ENCODE assay signal across 8 mouse cellular contexts in the genomic region with DNA sequence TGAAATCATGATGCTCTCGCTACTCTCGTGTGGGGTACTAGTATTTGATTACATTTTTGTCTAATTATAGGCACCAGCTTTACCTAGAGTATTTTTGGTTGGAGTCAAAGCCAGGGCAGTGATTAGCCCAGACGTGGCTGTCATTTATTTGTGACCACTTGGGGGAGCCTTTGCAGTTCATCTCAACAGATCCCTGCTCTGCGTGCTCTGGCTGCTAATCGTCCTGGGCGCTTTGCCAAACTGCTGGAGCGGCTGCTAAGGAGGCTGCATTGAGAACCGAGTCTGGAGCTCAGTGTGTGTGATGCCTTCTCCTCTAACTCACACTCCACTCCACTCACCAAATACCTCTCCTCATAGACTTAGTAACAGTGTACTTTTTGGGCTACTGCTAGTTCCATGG. TPM values are rescaled to one million over a fixed set of nuclear protein-coding genes. Genes with fewer than 3 reads are reported as not detected.
DNase-seq lines count a peak whose midpoint lies in the region; ATAC-seq lines count a peak whose summit lies in the region.

No protein-coding gene starts in this region.

- WGBS in intestine, embryonic 15.5 days, result under 1% methylated on average over 8 of the region's 8 CpGs

- no peaks in the 10 kb centered on the region for H3K9me3 ChIP-seq in intestine, embryonic 15.5 days

- H3K4me2 ChIP-seq in intestine, embryonic 15.5 days (replicated peaks), result 0 out of 2 replicates have a peak overlapping the region, but pooled peaks have one; percentile 3

- intact Hi-C loops in left cerebral cortex, postnatal 14 days (cut with DNase I), result loop anchor here (5.0 kb wide), 3 partner anchors 180 to 425 kb away; no protein-coding TSS in a partner anchor

- no peak overlapping the region for H3K27ac ChIP-seq in intestine, embryonic 15.5 days

- DNase-seq in adrenal gland, adult 18-20 months (ENCODE audit: low spot score in 2 of 2), result peak; percentile 89 to 93
- peak; percentile 89 for DNase-seq in embryo, embryonic 11.5 days (ENCODE audit: low read depth, low spot score)
- peak; percentile 92 to 98 for DNase-seq in gastrocnemius, postnatal 4 days (ENCODE audit: low spot score in 2 of 2)
- DNase-seq in left cerebral cortex, postnatal 14 days (ENCODE audit: low spot score in 2 of 2), result peak; percentile 96 to 97
- peak; percentile 92 for DNase-seq in mesoderm, embryonic 11.5 days (ENCODE audit: low read depth, low spot score)
- peak; percentile 89 for DNase-seq in right cerebral cortex, postnatal 25 days
- DNase-seq in urinary bladder, postnatal 36 days (ENCODE audit: low spot score in 2 of 2), result peak; percentile 86 to 95

- H3K4me1 ChIP-seq in intestine, embryonic 15.5 days (replicated peaks), result no peaks in the 10 kb centered on the region

- peak; percentile 67 for ATAC-seq in intestine, embryonic 15.5 days

- H3K4me3 ChIP-seq in intestine, embryonic 15.5 days (replicated peaks), result no peak overlapping the region

- H3K27me3 ChIP-seq in intestine, embryonic 15.5 days (replicated peaks), result no peaks in the 10 kb centered on the region

- no peaks in the 10 kb centered on the region for H3K36me3 ChIP-seq in intestine, embryonic 15.5 days

- no peak overlapping the region for H3K9ac ChIP-seq in intestine, embryonic 15.5 days

RNA-seq across cellular contexts. Expression of a gene that starts 2.7 kb away (rescaled TPM):
- 10 to 100 TPM; 26.5 to 30.8 TPM for total RNA-seq in adrenal gland, adult 18-20 months (2021)
- 100 to 1,000 TPM; 126 to 157 TPM for total RNA-seq in gastrocnemius, postnatal 4 days (2021)
- 56.2 and 64.5 TPM in 2 replicates for polyA plus RNA-seq in intestine, embryonic 15.5 days (2015; fragmentation: Nextera tagmentation; extraction: Ambion mirVana)
- total RNA-seq in left cerebral cortex, postnatal 14 days (2021), result 10 to 100 TPM; 88.7 to 94.5 TPM
